Mouse (Mus musculus): ENCODE measurements around the gene Cfap97d1.

DNA sequence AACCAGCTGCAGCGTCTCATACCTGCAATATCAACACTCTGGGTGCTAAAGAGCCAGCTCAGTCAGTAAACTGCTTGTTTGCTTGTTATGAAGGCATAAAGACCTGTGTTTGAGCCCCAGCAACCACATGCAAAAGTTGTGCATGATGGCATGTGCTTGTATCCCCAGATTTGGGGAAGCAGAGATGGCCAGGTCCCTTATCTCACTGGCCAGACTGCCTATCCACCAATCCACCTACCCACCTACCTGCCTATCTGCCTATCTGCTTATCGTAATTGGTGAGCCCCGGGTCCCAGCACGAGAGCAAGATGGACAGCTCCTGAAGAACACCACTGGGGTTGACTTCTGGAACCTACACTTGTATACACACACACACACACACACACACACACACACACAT lies 45.2 kb downstream of the Cfap97d1 start:
- TF ChIP-seq MYOD1 (IDR thresholded peaks at IDR 0.05; ENCODE audit: control insufficient read depth in 1 of 3, insufficient read length in 2 of 3, low read depth in 2 of 3) (no peak), REST (IDR thresholded peaks at IDR 0.05; ENCODE audit: insufficient read depth, insufficient read length) (no peak), TCF12 (IDR thresholded peaks at IDR 0.05; ENCODE audit: insufficient read depth, poor library complexity, severe bottlenecking) (no peak), MAX (IDR thresholded peaks at IDR 0.05; ENCODE audit: low read depth) (no peak), E2F4 (IDR thresholded peaks at IDR 0.05; ENCODE audit: insufficient read depth) (no peak), POLR2A (IDR thresholded peaks at IDR 0.05; ENCODE audit: insufficient read length, low read depth) (no peak), CEBPB (IDR thresholded peaks at IDR 0.05; ENCODE audit: insufficient read depth, poor library complexity, severe bottlenecking) (no peak), USF1 (IDR thresholded peaks at IDR 0.05; ENCODE audit: low read depth) (no peak), MYOG (IDR thresholded peaks at IDR 0.05; ENCODE audit: control insufficient read depth in 1 of 3, insufficient read depth in 1 of 3, insufficient read length in 2 of 3, low read depth in 2 of 3) (no peak)

Measured in myocyte (in vitro differentiated cells).